Mouse (Mus musculus): ENCODE data around the gene 1700122O11Rik.

GRCm38 (mm10) chr17:48024045-48024444 lies 14.0 kb downstream of the 1700122O11Rik start:
- TF ChIP-seq FLI1 (IDR thresholded peaks at IDR 0.05; ENCODE audit: low read length) (no peak), GATA1 (IDR thresholded peaks at IDR 0.05; ENCODE audit: borderline replicate concordance, low read length) (no peak)

Measured in megakaryocyte, embryonic 14.5 days (primary cell).